Mouse (Mus musculus) forebrain, embryonic 13.5 days (tissue): Measurements from ENCODE around the gene Kif27. TPM values are rescaled to one million over a fixed set of nuclear protein-coding genes. Genes with fewer than 3 reads are reported as not detected.

Experiments
- ATAC-seq: fragments of 200-750 bp; cut with Nextera tagmentation; 2 replicates; pipeline ENCODE4 v1.8.0; 2017
- H3K27ac ChIP-seq: fragments of 300-500 bp; sonication (generic); 2 replicates; pipeline ENCODE4 v1.5.1; 2015; ENCODE audit warnings: inconsistent platforms, mild to moderate bottlenecking, moderate library complexity
- H3K27me3 ChIP-seq: fragments of 300-500 bp; sonication (generic); 2 replicates; pipeline ENCODE4 v1.6.1; 2015; ENCODE audit warnings: mild to moderate bottlenecking, inconsistent platforms
- H3K36me3 ChIP-seq: fragments of 300-500 bp; sonication (generic); 2 replicates; pipeline ENCODE4 v1.6.1; 2015; ENCODE audit warnings: mild to moderate bottlenecking, inconsistent platforms; ENCODE audit not compliant: poor library complexity, severe bottlenecking
- H3K4me1 ChIP-seq: fragments of 300-500 bp; sonication (generic); 2 replicates; pipeline ENCODE4 v1.6.1; 2015; ENCODE audit warnings: inconsistent platforms
- H3K4me2 ChIP-seq: fragments of 300-500 bp; sonication (generic); 2 replicates; pipeline ENCODE4 v1.6.1; 2015; ENCODE audit warnings: inconsistent platforms, mild to moderate bottlenecking, moderate library complexity
- H3K4me3 ChIP-seq: fragments of 300-500 bp; sonication (generic); 2 replicates; pipeline ENCODE4 v1.5.1; 2015; ENCODE audit warnings: mild to moderate bottlenecking, inconsistent platforms
- H3K9ac ChIP-seq: fragments of 300-500 bp; sonication (generic); 2 replicates; pipeline ENCODE4 v1.6.1; 2015; ENCODE audit warnings: mild to moderate bottlenecking, inconsistent platforms
- H3K9me3 ChIP-seq: fragments of 300-500 bp; sonication (generic); replicated peaks from 2 replicates; pipeline ENCODE4 v1.6.1; 2016; ENCODE audit warnings: inconsistent platforms
- WGBS: fragments of 180-500 bp; shearing (Covaris S2); methylation state at CpG from one replicate; pipeline ENCODE4 v1.1.7; 2015; 5-methylcytosine and 5-hydroxymethylcytosine counted together
- polyA plus RNA-seq: library from polyadenylated mRNA; unstranded; fragments of >200 nt; fragmentation: Nextera tagmentation; extraction: Ambion mirVana; gene quantifications from 2 replicates; pipeline ENCODE4 v1.2.1, GENCODE M21; 2015

Gene Kif27
- polyA plus RNA-seq, 1 experiment from 2014 or later, result 1.6 TPM

- H3K36me3 ChIP-seq, result no peaks in the 10 kb centered on the region
- no peak overlapping the region for H3K4me2 ChIP-seq
- 84% methylated on average over 3 of the region's 3 CpGs for WGBS
- no peak overlapping the region for H3K27ac ChIP-seq
- H3K4me1 ChIP-seq, result no peaks in the 10 kb centered on the region
- no peaks in the 10 kb centered on the region for H3K27me3 ChIP-seq
- no peak overlapping the region for H3K4me3 ChIP-seq
- no peaks in the 10 kb centered on the region for H3K9me3 ChIP-seq
- no peak for ATAC-seq
- H3K9ac ChIP-seq, result no peak overlapping the region
These were observed 60.2 kb downstream of the Kif27 start for GRCm38 (mm10) chr13:58298756-58299155.

- WGBS, result 83% methylated on average over 3 of the region's 3 CpGs
These were observed 63.3 kb downstream of the Kif27 start for GRCm38 (mm10) chr13:58295582-58295981.

GRCm38 (mm10) chr13:58292811-58293210 lies 66.1 kb downstream of the Kif27 start:
- Histone ChIP-seq H3K4me2 (no peak overlapping the region), H3K4me3 (no peak overlapping the region), H3K27ac (no peak overlapping the region), H3K9ac (no peak overlapping the region), H3K9me3 (no peaks in the 10 kb centered on the region), H3K27me3 (no peaks in the 10 kb centered on the region), H3K36me3 (no peaks in the 10 kb centered on the region), H3K4me1 (peaks cover 7% of the 10 kb centered on the region)
- ATAC-seq, result no peak
- 22% methylated on average over 5 of the region's 5 CpGs for WGBS

More at GRCm38 (mm10) chr13:58295582-58295981, 63.3 kb downstream of the Kif27 start:
- no peaks in the 10 kb centered on the region for H3K27me3 ChIP-seq
- H3K27ac ChIP-seq, result no peak overlapping the region
- H3K9me3 ChIP-seq, result no peaks in the 10 kb centered on the region
- H3K36me3 ChIP-seq, result no peaks in the 10 kb centered on the region
- no peak overlapping the region for H3K4me3 ChIP-seq
- no peak overlapping the region for H3K4me2 ChIP-seq
- no peak for ATAC-seq
- no peak overlapping the region for H3K9ac ChIP-seq
- peaks cover 7% of the 10 kb centered on the region for H3K4me1 ChIP-seq

- Histone ChIP-seq H3K9me3 (no peaks in the 10 kb centered on the region), H3K27ac (no peak overlapping the region), H3K36me3 (no peaks in the 10 kb centered on the region), H3K9ac (no peak overlapping the region), H3K4me2 (no peak overlapping the region), H3K4me3 (no peak overlapping the region), H3K27me3 (no peaks in the 10 kb centered on the region), H3K4me1 (peaks cover 7% of the 10 kb centered on the region)
- ATAC-seq, result no peak
- WGBS, result 77% methylated on average over 1 of the region's 1 CpGs
These were observed 69.6 kb downstream of the Kif27 start for GRCm38 (mm10) chr13:58289308-58289707.

- ATAC-seq, result 0 out of 2 replicates have a peak, but pooled peaks have one; percentile 43
- H3K4me1 ChIP-seq, result peaks cover 2% of the 10 kb centered on the region
These were observed 71.1 kb downstream of the Kif27 start for GRCm38 (mm10) chr13:58287822-58288221.

GRCm38 (mm10) chr13:58283466-58283865 lies 75.5 kb downstream of the Kif27 start:
- Histone ChIP-seq H3K4me2 (no peak overlapping the region), H3K4me3 (no peak overlapping the region), H3K4me1 (no peaks in the 10 kb centered on the region), H3K36me3 (no peaks in the 10 kb centered on the region), H3K27me3 (no peaks in the 10 kb centered on the region), H3K9me3 (no peaks in the 10 kb centered on the region), H3K9ac (no peak overlapping the region), H3K27ac (no peak overlapping the region)
- WGBS, result 66% methylated on average over 4 of the region's 4 CpGs
- ATAC-seq, result no peak

More at GRCm38 (mm10) chr13:58287822-58288221, 71.1 kb downstream of the Kif27 start:
- H3K27me3 ChIP-seq, result no peaks in the 10 kb centered on the region
- no peak overlapping the region for H3K27ac ChIP-seq
- H3K9me3 ChIP-seq, result no peaks in the 10 kb centered on the region
- 15% methylated on average over 13 of the region's 13 CpGs for WGBS
- H3K4me2 ChIP-seq, result no peak overlapping the region
- H3K9ac ChIP-seq, result no peak overlapping the region
- no peaks in the 10 kb centered on the region for H3K36me3 ChIP-seq
- H3K4me3 ChIP-seq, result no peak overlapping the region

- Histone ChIP-seq H3K36me3 (no peaks in the 10 kb centered on the region), H3K4me3 (no peak overlapping the region), H3K4me1 (no peaks in the 10 kb centered on the region), H3K9ac (no peak overlapping the region), H3K27me3 (no peaks in the 10 kb centered on the region), H3K27ac (no peak overlapping the region), H3K9me3 (no peaks in the 10 kb centered on the region), H3K4me2 (no peak overlapping the region)
- no peak for ATAC-seq
- WGBS, result 71% methylated on average over 4 of the region's 4 CpGs
These were observed 77.0 kb downstream of the Kif27 start for GRCm38 (mm10) chr13:58281936-58282335.

GRCm38 (mm10) chr13:58280528-58280927 lies 78.4 kb downstream of the Kif27 start:
- H3K36me3 ChIP-seq, result no peaks in the 10 kb centered on the region
- H3K4me3 ChIP-seq, result no peak overlapping the region
- no peaks in the 10 kb centered on the region for H3K9me3 ChIP-seq
- H3K27me3 ChIP-seq, result no peaks in the 10 kb centered on the region
- WGBS, result 84% methylated on average over 3 of the region's 3 CpGs
- no peak overlapping the region for H3K9ac ChIP-seq
- peaks cover under 1% of the 10 kb centered on the region; the same call in 1 of the 2 replicates for H3K4me1 ChIP-seq
- H3K27ac ChIP-seq, result no peak overlapping the region
- no peak for ATAC-seq
- no peak overlapping the region for H3K4me2 ChIP-seq

GRCm38 (mm10) chr13:58276256-58276655 lies 82.7 kb downstream of the Kif27 start:
- no peaks in the 10 kb centered on the region for H3K27me3 ChIP-seq
- H3K4me1 ChIP-seq, result peaks cover 22% of the 10 kb centered on the region
- H3K4me3 ChIP-seq, result no peak overlapping the region
- no peak overlapping the region for H3K27ac ChIP-seq
- WGBS, result 87% methylated on average over 10 of the region's 10 CpGs
- H3K4me2 ChIP-seq, result no peak overlapping the region
- no peaks in the 10 kb centered on the region for H3K36me3 ChIP-seq
- H3K9ac ChIP-seq, result no peak overlapping the region
- ATAC-seq, result no peak
- H3K9me3 ChIP-seq, result no peaks in the 10 kb centered on the region

GRCm38 (mm10) chr13:58275599-58275998 lies 83.3 kb downstream of the Kif27 start, which contains the start of gene Gkap1:
TSS of gene Gkap1 (minus strand) at chr13:58275699.
- Histone ChIP-seq H3K4me3 (peak within 1 kb of the TSS; percentile 84), H3K9me3 (no peaks in the 10 kb centered on the region), H3K4me2 (peak within 1 kb of the TSS; percentile 76), H3K27me3 (no peaks in the 10 kb centered on the region), H3K9ac (peak within 1 kb of the TSS; percentile 91), H3K27ac (peak within 1 kb of the TSS; percentile 89), H3K36me3 (no peaks in the 10 kb centered on the region), H3K4me1 (peaks cover 22% of the 10 kb centered on the region)
- WGBS, result 78% methylated on average over 8 of the region's 8 CpGs
- ATAC-seq, result no peak

- Histone ChIP-seq H3K36me3 (no peaks in the 10 kb centered on the region), H3K27me3 (no peaks in the 10 kb centered on the region), H3K9me3 (no peaks in the 10 kb centered on the region), H3K4me3 (peak overlapping the region; percentile 84), H3K4me1 (peaks cover 22% of the 10 kb centered on the region), H3K27ac (0 out of 2 replicates have a peak overlapping the region, but pooled peaks have one; percentile 89), H3K4me2 (peak overlapping the region; percentile 76), H3K9ac (peak overlapping the region; percentile 91; the same call in 1 of the 2 replicates)
- 20% methylated on average over 9 of the region's 9 CpGs for WGBS
- no peak for ATAC-seq
These were observed 83.8 kb downstream of the Kif27 start for GRCm38 (mm10) chr13:58275076-58275475.

- Histone ChIP-seq H3K9ac (peak overlapping the region; percentile 91), H3K27ac (peak overlapping the region; percentile 89), H3K4me1 (peaks cover 22% of the 10 kb centered on the region), H3K4me2 (peak overlapping the region; percentile 76), H3K36me3 (no peaks in the 10 kb centered on the region), H3K27me3 (no peaks in the 10 kb centered on the region), H3K9me3 (no peaks in the 10 kb centered on the region), H3K4me3 (peak overlapping the region; percentile 84)
- ATAC-seq, result peak; percentile 73
- under 1% methylated on average over 74 of the region's 84 CpGs for WGBS
These were observed 84.5 kb downstream of the Kif27 start for GRCm38 (mm10) chr13:58274259-58274991.
